Comparison of ENCODE assay signal across 8 mouse cellular contexts in the genomic region with DNA sequence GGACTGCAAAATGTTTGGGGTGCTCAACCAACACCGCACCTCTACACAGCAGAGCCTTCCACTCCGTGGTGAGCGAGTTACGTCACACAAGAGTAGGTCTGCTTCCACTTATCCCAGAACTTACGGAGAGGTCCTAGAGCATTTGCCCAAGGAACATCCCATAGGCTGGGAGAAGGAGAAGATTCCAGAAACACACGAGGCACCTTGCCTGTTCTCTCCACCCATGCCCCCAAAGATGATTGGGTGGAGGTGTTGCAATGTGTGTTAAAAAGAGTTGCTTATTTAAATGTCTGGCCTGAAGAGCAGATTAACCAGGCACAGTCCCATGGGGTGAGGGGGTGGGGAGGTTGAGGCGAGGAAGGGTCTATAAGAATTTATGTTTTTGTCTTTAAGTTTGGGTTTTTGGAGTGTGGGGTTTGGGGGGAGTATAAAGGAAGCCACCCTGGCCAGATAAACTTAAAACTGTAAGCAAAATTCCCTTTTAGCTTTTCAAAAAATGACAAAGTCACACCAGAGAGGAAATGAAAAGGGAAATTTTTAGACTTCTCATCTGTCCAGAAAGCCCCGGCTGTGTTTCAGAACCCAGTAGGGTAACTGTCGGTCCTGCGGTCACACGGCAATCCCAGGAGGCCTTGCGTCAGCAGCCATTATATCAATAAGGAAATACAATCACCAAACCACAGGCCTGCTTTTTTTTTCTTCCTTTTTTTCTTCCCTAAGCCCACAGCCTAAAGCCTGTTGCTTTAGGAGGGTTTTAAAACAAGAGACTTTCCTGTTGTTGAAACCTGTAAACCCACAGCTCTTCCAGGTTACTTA.
DNase-seq lines count a peak whose midpoint lies in the region; ATAC-seq and TF ChIP-seq lines count a peak whose summit lies in the region.

No protein-coding gene starts in this region.

- 60% methylated on average over 12 of the region's 12 CpGs for WGBS in embryonic facial prominence, embryonic 10.5 days
- 76% methylated on average over 12 of the region's 12 CpGs for WGBS in hindbrain, embryonic 15.5 days
- 30% methylated on average over 12 of the region's 12 CpGs for WGBS in liver, embryonic 14.5 days (ENCODE audit: insufficient replicate concordance)

- ATAC-seq in hindbrain, embryonic 15.5 days (ENCODE audit: low FRiP score, low read depth), result no peak
- ATAC-seq in liver, embryonic 14.5 days (ENCODE audit: insufficient read depth), result no peak; the same call in 1 of the 2 replicates

- TF ChIP-seq EP300 in liver, embryonic 14.5 days (IDR thresholded peaks at IDR 0.05; ENCODE audit: low read depth), result no peak

- TF ChIP-seq CTCF in liver, embryonic 14.5 days (IDR thresholded peaks at IDR 0.05; ENCODE audit: low read depth), result no peak

- peak; percentile 99 for DNase-seq in heart, adult 11 months
- no peak for DNase-seq in heart, postnatal 14 days
- no peak for DNase-seq in embryonic facial prominence, embryonic 10.5 days (ENCODE audit: low spot score)
- DNase-seq in liver, embryonic 14.5 days (ENCODE audit: low read depth in 3 of 3, low spot score in 3 of 3), result peak in 1 of 3 experiments; percentile 56
- DNase-seq in spleen, adult 18-20 months, result peak; percentile 74 to 79
- no peak for DNase-seq in urinary bladder, postnatal 14 days (ENCODE audit: low spot score)
- DNase-seq in embryo, embryonic 9.5 days (ENCODE audit: extremely low spot score), result no peak

- no peak overlapping the region for H3K4me2 ChIP-seq in hindbrain, embryonic 15.5 days
- H3K4me2 ChIP-seq in liver, embryonic 14.5 days (ENCODE audit: low read depth), result peak overlapping the region; percentile 56; the same call in 1 of the 2 replicates

- no peak overlapping the region for H3K9ac ChIP-seq in hindbrain, embryonic 15.5 days
- no peak overlapping the region; the same call in 1 of the 2 replicates for H3K9ac ChIP-seq in liver, embryonic 14.5 days (replicated peaks)

- H3K27ac ChIP-seq in embryonic facial prominence, embryonic 10.5 days (replicated peaks), result peak overlapping the region; percentile 86
- H3K27ac ChIP-seq in hindbrain, embryonic 15.5 days (replicated peaks), result peak overlapping the region; percentile 50
- H3K27ac ChIP-seq in liver, embryonic 14.5 days, result peak overlapping the region; percentile 65

- no peaks in the 10 kb centered on the region for H3K36me3 ChIP-seq in embryonic facial prominence, embryonic 10.5 days (replicated peaks)
- no peaks in the 10 kb centered on the region for H3K36me3 ChIP-seq in hindbrain, embryonic 15.5 days
- H3K36me3 ChIP-seq in liver, embryonic 14.5 days (replicated peaks; ENCODE audit: control insufficient read depth, insufficient read depth, low read depth), result no peaks in the 10 kb centered on the region

- H3K4me3 ChIP-seq in embryonic facial prominence, embryonic 10.5 days, result no peak overlapping the region
- H3K4me3 ChIP-seq in hindbrain, embryonic 15.5 days, result no peak overlapping the region
- no peak overlapping the region for H3K4me3 ChIP-seq in liver, embryonic 14.5 days (ENCODE audit: insufficient read depth in 1 of 2, low read depth in 2 of 2, low read length in 2 of 2)

- no peaks in the 10 kb centered on the region for H3K27me3 ChIP-seq in embryonic facial prominence, embryonic 10.5 days (replicated peaks; ENCODE audit: low read depth, poor library complexity, severe bottlenecking)
- H3K27me3 ChIP-seq in hindbrain, embryonic 15.5 days, result no peaks in the 10 kb centered on the region
- H3K27me3 ChIP-seq in liver, embryonic 14.5 days (ENCODE audit: control insufficient read depth, insufficient read depth, low read length), result no peaks in the 10 kb centered on the region

- peaks cover 79% of the 10 kb centered on the region for H3K4me1 ChIP-seq in embryonic facial prominence, embryonic 10.5 days
- peaks cover 25% of the 10 kb centered on the region for H3K4me1 ChIP-seq in hindbrain, embryonic 15.5 days (replicated peaks)
- H3K4me1 ChIP-seq in liver, embryonic 14.5 days (replicated peaks; ENCODE audit: control insufficient read depth in 2 of 2, insufficient read depth in 2 of 2, low read length in 1 of 2), result peaks cover 30 to 73% of the 10 kb centered on the region in 2 experiments

- intact Hi-C loops in heart, postnatal 14 days (cut with DNase I), result no loop called here

- H3K9me3 ChIP-seq in embryonic facial prominence, embryonic 10.5 days, result no peaks in the 10 kb centered on the region
- H3K9me3 ChIP-seq in hindbrain, embryonic 15.5 days, result no peaks in the 10 kb centered on the region
- no peaks in the 10 kb centered on the region for H3K9me3 ChIP-seq in liver, embryonic 14.5 days (ENCODE audit: control insufficient read depth, low read length)

Comparison
In these comparisons a context has a peak if more than half of its experiments do, and no peak if none do; other contexts are left out.
1. DNase-seq: peak in heart, adult 11 months (single experiment) and spleen, adult 18-20 months (2 of 2); none in heart, postnatal 14 days (0 of 2), embryonic facial prominence, embryonic 10.5 days (single experiment), urinary bladder, postnatal 14 days (single experiment) and embryo, embryonic 9.5 days (single experiment).
2. Peak in every context shown above with its lines, with median percentiles within 50 percentile points of each other: H3K27ac ChIP-seq.